Mouse (Mus musculus) ES-Bruce4 (cell line): ENCODE measurements at regions not wholly inside any gene's neighbourhood (a gene's known extent, or its start where the extent isn't known, plus 50 kb on each side); places are given as distances from the start of the nearest gene placed in this dataset.

Experiments used
- CTCF ChIP-seq: IDR thresholded peaks from one replicate; pipeline ENCODE4 v1.8.1; 2011; ENCODE audit warnings: low read depth, low read length
- POLR2A ChIP-seq: IDR thresholded peaks from one replicate; pipeline ENCODE4 v1.8.1; 2011; ENCODE audit warnings: low read length; ENCODE audit not compliant: insufficient read depth

- TF ChIP-seq POLR2A (no peak), CTCF (no peak)
These were observed 111.5 kb downstream of the Edn1 start for GRCm38 (mm10) chr13:42412652-42413282.
